Mouse (Mus musculus): Measurements from ENCODE around the gene Galnt13. TPM values are rescaled to one million over a fixed set of nuclear protein-coding genes. Genes with fewer than 3 reads are reported as not detected.

Gene Galnt13
- polyA plus RNA-seq (2014; fragmentation: Illumina TruSeq; extraction: RNeasy Lipid Tissue Mini Kit (QIAGEN cat#74804); ENCODE audit: low read depth, low replicate concordance): 0.71 TPM

GRCm38 (mm10) chr2:54435937-54436735 is at the start of gene Galnt13:
Gene Galnt13, plus strand, starts transcription at chr2:54436317.

All from testis, adult 10 weeks (tissue).